Mouse (Mus musculus) forebrain, embryonic 13.5 days (tissue): ENCODE measurements around the gene D17H6S53E. TPM values are rescaled to one million over a fixed set of nuclear protein-coding genes. Genes with fewer than 3 reads are reported as not detected.
A peak's percentile ranks its signal among the peaks of the same experiment; 100 is the strongest.
"Not testable (repeated sequence)": the region's sequence is repeated elsewhere in the genome, so short reads cannot be mapped to it uniquely, and the experiment has no call there.

Experiments used
- ATAC-seq: fragments of 200-750 bp; cut with Nextera tagmentation; 2 replicates; pipeline ENCODE4 v1.8.0; 2017
- H3K27ac ChIP-seq: fragments of 300-500 bp; sonication (generic); 2 replicates; pipeline ENCODE4 v1.5.1; 2015; ENCODE audit warnings: inconsistent platforms, mild to moderate bottlenecking, moderate library complexity
- H3K27me3 ChIP-seq: fragments of 300-500 bp; sonication (generic); 2 replicates; pipeline ENCODE4 v1.6.1; 2015; ENCODE audit warnings: mild to moderate bottlenecking, inconsistent platforms
- H3K36me3 ChIP-seq: fragments of 300-500 bp; sonication (generic); 2 replicates; pipeline ENCODE4 v1.6.1; 2015; ENCODE audit warnings: mild to moderate bottlenecking, inconsistent platforms; ENCODE audit not compliant: poor library complexity, severe bottlenecking
- H3K4me1 ChIP-seq: fragments of 300-500 bp; sonication (generic); 2 replicates; pipeline ENCODE4 v1.6.1; 2015; ENCODE audit warnings: inconsistent platforms
- H3K4me2 ChIP-seq: fragments of 300-500 bp; sonication (generic); 2 replicates; pipeline ENCODE4 v1.6.1; 2015; ENCODE audit warnings: inconsistent platforms, mild to moderate bottlenecking, moderate library complexity
- H3K4me3 ChIP-seq: fragments of 300-500 bp; sonication (generic); 2 replicates; pipeline ENCODE4 v1.5.1; 2015; ENCODE audit warnings: mild to moderate bottlenecking, inconsistent platforms
- H3K9ac ChIP-seq: fragments of 300-500 bp; sonication (generic); 2 replicates; pipeline ENCODE4 v1.6.1; 2015; ENCODE audit warnings: mild to moderate bottlenecking, inconsistent platforms
- H3K9me3 ChIP-seq: fragments of 300-500 bp; sonication (generic); replicated peaks from 2 replicates; pipeline ENCODE4 v1.6.1; 2016; ENCODE audit warnings: inconsistent platforms
- WGBS: fragments of 180-500 bp; shearing (Covaris S2); methylation state at CpG from one replicate; pipeline ENCODE4 v1.1.7; 2015; 5-methylcytosine and 5-hydroxymethylcytosine counted together
- polyA plus RNA-seq: library from polyadenylated mRNA; unstranded; fragments of >200 nt; fragmentation: Nextera tagmentation; extraction: Ambion mirVana; gene quantifications from 2 replicates; pipeline ENCODE4 v1.2.1, GENCODE M21; 2015

The D17H6S53E gene
- polyA plus RNA-seq, 1 experiment from 2014 or later = 8.6 TPM

DNA sequence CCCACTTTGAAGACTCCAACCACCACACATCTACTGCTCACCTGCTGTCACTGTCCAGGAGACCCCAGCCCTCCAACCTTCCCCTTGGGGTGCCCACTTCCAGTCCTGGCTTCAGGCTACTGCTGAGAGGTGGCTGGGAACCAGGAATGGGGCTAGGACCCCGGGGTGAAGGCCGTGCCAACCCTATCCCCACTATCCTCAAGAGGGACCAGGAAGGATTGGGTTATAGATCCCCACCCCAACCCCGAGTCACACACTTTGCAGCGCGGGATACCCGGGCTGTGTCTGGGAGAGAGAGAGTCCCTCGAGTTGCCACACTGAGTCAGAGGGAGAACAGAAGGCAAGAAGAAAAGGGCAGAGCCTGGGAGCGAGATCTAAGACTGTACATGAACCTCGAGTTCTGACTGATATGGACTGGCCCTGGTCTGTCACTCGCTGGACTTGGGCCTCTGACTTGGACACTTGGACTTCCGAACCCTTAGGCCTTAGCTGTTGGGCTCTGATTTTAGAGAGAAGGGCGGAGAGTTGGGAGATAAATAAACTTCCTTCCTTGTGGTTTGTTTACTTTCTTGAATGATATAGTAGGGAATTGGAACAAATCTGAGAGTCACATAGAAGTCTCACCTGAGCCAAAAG lies 1.8 kb upstream of the D17H6S53E start:
- H3K9me3 ChIP-seq, H3K27ac ChIP-seq, H3K4me2 ChIP-seq, ATAC-seq, H3K9ac ChIP-seq, H3K27me3 ChIP-seq, H3K4me3 ChIP-seq: not testable (repeated sequence)
- peaks cover 36% of the 10 kb centered on the region for H3K36me3 ChIP-seq
- WGBS = 97% methylated on average over 12 of the region's 12 CpGs
- peaks cover 50% of the 10 kb centered on the region for H3K4me1 ChIP-seq

DNA sequence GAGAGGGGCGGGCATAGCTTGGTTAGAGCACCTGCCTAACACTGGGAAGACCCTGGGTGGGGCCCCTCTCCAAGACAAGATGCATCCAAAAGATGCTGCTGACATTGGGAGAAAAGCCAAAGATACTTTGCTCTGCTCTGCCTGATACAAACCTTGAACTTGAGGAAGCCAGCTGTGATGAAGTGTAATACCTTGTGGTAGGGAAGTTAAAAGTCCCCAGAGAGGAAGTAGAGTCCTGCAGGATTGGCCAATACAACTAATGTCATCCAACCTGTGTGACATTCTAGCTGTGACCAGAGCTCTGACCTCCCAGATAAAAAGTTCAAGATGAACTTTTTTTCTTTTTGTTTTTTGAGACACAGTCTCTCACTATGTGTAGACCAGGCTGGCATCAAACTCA lies 1.1 kb upstream of the D17H6S53E start:
- Histone ChIP-seq H3K4me2 (0 out of 2 replicates have a peak overlapping the region, but pooled peaks have one; percentile 86), H3K9ac (0 out of 2 replicates have a peak overlapping the region, but pooled peaks have one; percentile 87)

DNA sequence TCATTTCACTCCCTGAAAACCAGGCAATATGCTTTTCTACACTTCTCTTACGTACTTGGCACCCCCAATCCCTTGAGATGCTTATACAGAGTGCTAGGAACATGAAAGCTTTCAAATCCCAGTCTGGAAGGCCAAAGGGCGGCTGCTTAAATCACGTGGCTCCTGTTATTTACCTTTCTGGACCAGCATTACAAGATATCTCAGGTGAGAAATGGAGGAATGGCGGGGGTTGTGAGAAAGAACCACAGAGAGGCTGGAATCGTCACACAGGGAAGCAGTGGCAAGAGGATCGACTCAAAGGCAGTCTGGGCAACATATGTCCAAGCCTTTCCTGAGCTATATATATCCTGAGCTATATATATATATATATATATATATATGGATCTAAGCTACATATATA lies 595 bp upstream of the D17H6S53E start:
- H3K4me2 ChIP-seq = peak overlapping the region; percentile 86
- peak overlapping the region; percentile 72; the same call in 1 of the 2 replicates for H3K27ac ChIP-seq
- ATAC-seq = no peak
- no peaks in the 10 kb centered on the region for H3K27me3 ChIP-seq
- peak overlapping the region; percentile 68 for H3K4me3 ChIP-seq
- 34% methylated on average over 6 of the region's 6 CpGs for WGBS
- peaks cover 36% of the 10 kb centered on the region for H3K36me3 ChIP-seq
- peaks cover 39% of the 10 kb centered on the region for H3K4me1 ChIP-seq
- peak overlapping the region; percentile 87 for H3K9ac ChIP-seq
- no peaks in the 10 kb centered on the region for H3K9me3 ChIP-seq

More for the DNA sequence above, 1.1 kb upstream of the D17H6S53E start:
- Histone ChIP-seq H3K4me3 (0 out of 2 replicates have a peak overlapping the region, but pooled peaks have one; percentile 68), H3K27me3 (no peaks in the 10 kb centered on the region), H3K36me3 (peaks cover 36% of the 10 kb centered on the region), H3K27ac (no peak overlapping the region), H3K4me1 (peaks cover 44% of the 10 kb centered on the region), H3K9me3 (no peaks in the 10 kb centered on the region)
- WGBS = 100% methylated on average over 1 of the region's 1 CpGs
- ATAC-seq = no peak

DNA sequence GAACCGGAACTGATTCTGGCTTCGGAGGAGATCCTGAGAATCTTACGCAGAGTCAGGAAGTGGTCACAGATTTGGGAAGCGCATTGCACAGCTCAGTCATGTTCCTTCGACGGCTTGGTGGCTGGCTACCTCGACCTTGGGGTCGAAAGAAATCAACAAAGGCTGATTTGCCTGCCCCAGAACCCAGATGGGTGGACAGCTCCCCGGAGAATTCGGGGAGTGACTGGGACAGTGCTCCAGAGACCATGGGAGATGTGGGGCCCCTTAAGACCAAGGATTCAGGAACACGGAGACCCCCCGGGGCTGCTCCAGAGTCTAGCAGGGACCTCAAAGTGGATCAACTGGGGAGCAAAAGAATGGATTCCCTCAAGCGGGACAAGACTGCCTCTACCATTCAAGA lies 844 bp downstream of the D17H6S53E start:
- H3K9me3 ChIP-seq = no peaks in the 10 kb centered on the region
- no peak overlapping the region for H3K27ac ChIP-seq
- H3K27me3 ChIP-seq = no peaks in the 10 kb centered on the region
- WGBS = 75% methylated on average over 13 of the region's 13 CpGs
- peak overlapping the region; percentile 86 for H3K4me2 ChIP-seq
- peak overlapping the region; percentile 68 for H3K4me3 ChIP-seq
- peaks cover 38% of the 10 kb centered on the region for H3K4me1 ChIP-seq
- H3K9ac ChIP-seq = peak overlapping the region; percentile 87
- H3K36me3 ChIP-seq = peaks cover 36% of the 10 kb centered on the region
- ATAC-seq = no peak

GRCm38 (mm10) chr17:35128996-35129395 lies 2.8 kb downstream of the D17H6S53E start:
- Histone ChIP-seq H3K4me1 (peaks cover 29% of the 10 kb centered on the region), H3K9ac (no peak overlapping the region), H3K4me3 (no peak overlapping the region), H3K27me3 (no peaks in the 10 kb centered on the region), H3K27ac (no peak overlapping the region), H3K4me2 (no peak overlapping the region), H3K36me3 (peaks cover 25% of the 10 kb centered on the region), H3K9me3 (no peaks in the 10 kb centered on the region)
- ATAC-seq = no peak
- 78% methylated on average over 11 of the region's 11 CpGs for WGBS

DNA sequence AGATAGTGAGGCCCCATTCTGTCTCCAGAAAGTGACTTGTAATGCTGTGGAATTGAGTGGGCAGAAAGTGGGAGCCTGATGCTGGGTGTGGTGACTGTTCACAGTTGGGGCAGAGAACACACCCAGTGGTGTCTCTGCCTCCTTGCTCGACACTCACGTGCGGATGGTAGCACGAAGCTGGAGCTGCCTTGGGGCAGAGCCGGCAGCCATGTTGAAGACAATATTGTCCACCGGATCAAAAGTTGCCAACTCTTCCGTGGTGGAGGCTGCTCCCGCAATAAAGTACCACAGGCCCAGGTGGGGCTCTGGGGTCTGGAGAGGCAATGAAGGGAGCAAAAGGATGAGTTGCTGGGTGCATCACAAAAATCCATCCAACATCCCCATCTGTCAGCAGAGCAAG lies 4.9 kb downstream of the D17H6S53E start:
- no peak overlapping the region for H3K4me2 ChIP-seq
- no peaks in the 10 kb centered on the region for H3K27me3 ChIP-seq
- H3K9me3 ChIP-seq = no peaks in the 10 kb centered on the region
- H3K27ac ChIP-seq = no peak overlapping the region
- peaks cover 13% of the 10 kb centered on the region for H3K36me3 ChIP-seq
- ATAC-seq = no peak
- H3K9ac ChIP-seq = no peak overlapping the region
- 91% methylated on average over 8 of the region's 8 CpGs for WGBS
- peaks cover 18% of the 10 kb centered on the region for H3K4me1 ChIP-seq
- no peak overlapping the region for H3K4me3 ChIP-seq

GRCm38 (mm10) chr17:35131500-35132173 lies 5.5 kb downstream of the D17H6S53E start, which contains the start of gene Apom:
Gene Apom, minus strand, starts transcription at chr17:35132050.
- WGBS = 84% methylated on average over 15 of the region's 15 CpGs
- peaks cover 13% of the 10 kb centered on the region for H3K36me3 ChIP-seq
- no peak within 1 kb of the TSS for H3K4me2 ChIP-seq
- H3K4me1 ChIP-seq = peaks cover 17% of the 10 kb centered on the region
- no peak within 1 kb of the TSS for H3K27ac ChIP-seq
- no peak within 1 kb of the TSS for H3K9ac ChIP-seq
- H3K9me3 ChIP-seq = no peaks in the 10 kb centered on the region
- H3K4me3 ChIP-seq = no peak within 1 kb of the TSS
- no peak for ATAC-seq
- H3K27me3 ChIP-seq = no peaks in the 10 kb centered on the region

DNA sequence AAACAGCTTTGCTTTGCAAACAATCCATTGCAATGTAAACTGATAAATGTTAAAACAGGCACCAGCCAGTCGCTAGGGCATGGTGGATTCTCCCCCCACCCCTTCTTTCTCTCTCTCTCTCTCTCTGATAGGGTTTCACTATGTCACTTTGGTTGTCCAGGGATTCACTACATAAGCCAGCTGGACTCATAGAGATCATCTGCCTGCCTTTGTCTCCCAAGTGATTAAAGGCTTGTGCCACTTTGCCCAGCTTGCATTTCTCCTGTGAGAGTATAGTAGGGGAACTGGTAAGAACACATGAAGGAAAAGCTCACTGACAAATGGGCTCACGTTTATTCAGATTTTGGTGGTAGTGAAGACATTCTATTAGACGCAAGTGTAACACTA lies 6.0 kb downstream of the D17H6S53E start:
- 75% methylated on average over 3 of the region's 3 CpGs for WGBS
- H3K4me3 ChIP-seq = no peak overlapping the region
- no peaks in the 10 kb centered on the region for H3K9me3 ChIP-seq
- H3K9ac ChIP-seq = no peak overlapping the region
- no peak overlapping the region for H3K4me2 ChIP-seq
- H3K27ac ChIP-seq = no peak overlapping the region
- H3K36me3 ChIP-seq = peaks cover 13% of the 10 kb centered on the region
- H3K4me1 ChIP-seq = peaks cover 17% of the 10 kb centered on the region
- ATAC-seq = no peak
- no peaks in the 10 kb centered on the region for H3K27me3 ChIP-seq

DNA sequence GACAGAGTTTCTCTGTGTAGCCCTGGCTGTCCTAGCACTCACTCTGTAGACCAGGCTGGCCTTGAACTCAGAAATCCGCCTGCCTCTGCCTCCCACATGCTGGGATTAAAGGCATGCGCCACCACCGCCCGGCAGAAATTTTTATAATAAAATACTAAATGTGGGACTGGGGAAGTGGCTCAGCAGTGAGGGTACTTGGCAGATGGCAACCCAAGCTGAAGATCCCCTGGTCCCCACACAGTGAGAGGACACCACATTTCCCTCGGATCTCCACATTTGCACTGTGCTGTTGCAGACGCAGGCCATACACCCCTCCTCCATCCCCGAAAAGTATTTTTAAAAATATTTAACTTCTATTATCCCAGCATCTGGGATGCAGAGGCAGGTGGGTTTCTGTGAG lies 7.3 kb downstream of the D17H6S53E start:
- Histone ChIP-seq H3K9ac (no peak overlapping the region), H3K4me1 (peaks cover 24% of the 10 kb centered on the region), H3K27me3 (no peaks in the 10 kb centered on the region), H3K9me3 (no peaks in the 10 kb centered on the region), H3K36me3 (peaks cover 13% of the 10 kb centered on the region), H3K27ac (no peak overlapping the region), H3K4me3 (no peak overlapping the region), H3K4me2 (no peak overlapping the region)
- no peak for ATAC-seq
- WGBS = 97% methylated on average over 7 of the region's 7 CpGs

DNA sequence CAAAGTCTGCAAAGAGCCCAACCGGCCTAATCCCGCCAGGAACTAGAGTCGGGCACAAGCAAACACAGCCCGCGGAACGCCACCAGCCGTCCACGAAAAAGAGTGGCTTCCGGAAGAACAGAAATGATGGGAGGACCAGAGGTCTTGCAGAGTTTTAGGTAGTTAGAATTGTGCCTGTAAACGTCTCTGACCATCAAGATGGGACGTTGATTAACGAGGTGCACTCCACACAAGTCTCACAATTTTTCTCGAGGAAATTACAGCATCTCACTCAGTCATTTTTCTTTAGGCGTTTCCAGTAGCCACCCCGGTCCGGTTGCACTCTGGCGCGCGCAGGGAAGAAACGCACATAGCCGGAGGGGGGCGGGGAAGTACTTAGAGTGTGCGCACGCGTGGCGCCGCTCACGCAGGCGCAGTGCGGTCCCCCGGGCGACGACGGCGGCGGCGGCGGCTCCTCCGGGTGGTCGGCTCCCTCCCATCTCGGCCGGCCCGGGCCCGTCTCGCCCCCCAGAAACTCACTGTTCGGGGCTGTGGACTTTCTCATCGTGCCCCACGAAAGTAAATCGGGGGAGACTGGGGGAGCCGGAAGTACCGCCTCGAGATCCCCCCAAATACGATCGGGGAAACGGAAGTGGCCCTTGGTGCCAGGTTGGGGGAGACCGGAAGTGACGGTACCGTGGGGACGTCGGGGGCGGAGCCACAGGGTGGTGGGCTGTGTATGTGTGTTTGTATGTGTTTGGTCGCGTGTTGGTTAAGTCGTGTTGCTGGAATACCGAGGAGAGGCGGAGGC lies 8.8 kb downstream of the D17H6S53E start, which contains the start of gene Bag6:
TSS of gene Bag6 (plus strand) at position 378 of the 790 bp plus-strand sequence.
- H3K9ac ChIP-seq = peak within 1 kb of the TSS; percentile 87
- H3K36me3 ChIP-seq = peaks cover 21% of the 10 kb centered on the region
- H3K9me3 ChIP-seq = no peaks in the 10 kb centered on the region
- no peaks in the 10 kb centered on the region for H3K27me3 ChIP-seq
- ATAC-seq = peak; percentile 94
- H3K4me2 ChIP-seq = peak within 1 kb of the TSS; percentile 82
- H3K4me1 ChIP-seq = peaks cover 28% of the 10 kb centered on the region
- under 1% methylated on average over 66 of the region's 66 CpGs for WGBS
- H3K4me3 ChIP-seq = peak within 1 kb of the TSS; percentile 79
- H3K27ac ChIP-seq = peak within 1 kb of the TSS; percentile 95

DNA sequence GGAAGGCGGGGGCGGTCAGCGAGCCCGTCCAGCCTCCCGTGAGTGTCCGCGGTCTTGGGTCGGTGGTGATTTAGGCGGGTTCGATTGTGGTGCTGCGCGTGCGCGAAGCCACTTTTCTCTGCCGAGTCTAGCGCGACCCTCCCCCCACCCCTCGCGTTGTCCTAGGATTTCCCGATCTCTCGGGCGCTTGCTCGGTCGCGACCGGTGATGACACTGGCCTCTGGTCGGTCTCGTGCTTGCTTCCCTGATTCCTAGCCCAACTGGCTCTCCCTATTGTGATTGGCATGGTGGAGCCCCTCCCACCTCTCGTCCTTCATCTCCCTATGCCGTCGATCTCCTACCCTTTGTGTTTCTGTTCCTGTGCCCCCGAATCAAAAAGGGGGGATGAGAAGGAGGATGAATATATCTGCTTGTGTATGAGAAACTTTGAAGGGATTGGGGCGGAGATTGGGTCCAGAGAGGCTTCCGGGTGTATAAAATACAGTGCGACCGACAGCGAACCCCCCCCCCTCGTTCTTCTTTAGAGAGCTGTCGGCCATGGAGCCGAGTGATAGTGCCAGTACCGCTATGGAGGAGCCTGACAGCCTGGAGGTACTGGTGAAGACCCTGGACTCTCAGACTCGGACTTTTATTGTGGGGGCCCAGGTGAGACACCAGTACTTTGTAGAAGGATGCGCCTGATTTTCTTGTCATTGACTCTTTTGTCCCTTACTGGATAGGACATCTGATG lies 9.6 kb downstream of the D17H6S53E start:
- H3K4me2 ChIP-seq = peak overlapping the region; percentile 82
- WGBS = under 1% methylated on average over 43 of the region's 43 CpGs
- H3K27me3 ChIP-seq = no peaks in the 10 kb centered on the region
- peak overlapping the region; percentile 79 for H3K4me3 ChIP-seq
- peak overlapping the region; percentile 87 for H3K9ac ChIP-seq
- H3K27ac ChIP-seq = peak overlapping the region; percentile 95
- peaks cover 28% of the 10 kb centered on the region for H3K4me1 ChIP-seq
- peaks cover 29% of the 10 kb centered on the region for H3K36me3 ChIP-seq
- peak; percentile 71 for ATAC-seq
- H3K9me3 ChIP-seq = no peaks in the 10 kb centered on the region
